Mouse (Mus musculus): ENCODE data around the gene Hpse.

DNA sequence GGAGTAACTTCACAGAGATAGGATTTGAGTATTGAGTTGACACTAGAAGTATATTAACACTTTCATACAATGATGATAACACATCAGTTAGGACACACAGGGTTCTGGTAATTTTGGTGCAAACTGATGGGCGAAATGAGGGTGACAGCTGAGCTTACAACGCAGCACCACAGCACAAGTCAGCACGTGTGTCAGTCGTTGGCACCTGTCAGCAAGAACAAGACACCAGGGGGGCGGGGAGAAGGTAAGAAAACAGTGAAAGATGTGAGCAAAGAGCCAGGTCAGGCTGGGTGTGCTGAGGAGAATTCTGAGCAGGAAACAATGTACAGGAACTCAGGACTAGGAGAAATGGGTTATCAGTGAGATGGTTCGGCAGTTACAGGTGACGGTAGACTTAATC, 42.2 kb upstream of the Hpse start:
- TF ChIP-seq GATA1 (IDR thresholded peaks at IDR 0.05; ENCODE audit: low read length) (no peak), TAL1 (IDR thresholded peaks at IDR 0.05; ENCODE audit: low read length) (no peak)

Measured in erythroblast, embryonic 14.5 days (primary cell).